Mouse (Mus musculus) forebrain, embryonic 12.5 days (tissue): Measurements from ENCODE around the gene Exosc2. TPM values are rescaled to one million over a fixed set of nuclear protein-coding genes. Genes with fewer than 3 reads are reported as not detected.
"Not testable (repeated sequence)": the region's sequence is repeated elsewhere in the genome, so short reads cannot be mapped to it uniquely, and the experiment has no call there.

Experiments used
- ATAC-seq: fragments of 200-750 bp; cut with Nextera tagmentation; 2 replicates; pipeline ENCODE4 v1.8.0; 2017; ENCODE audit warnings: moderate TSS enrichment; ENCODE audit not compliant: low FRiP score
- H3K27ac ChIP-seq: fragments of 300-500 bp; sonication (generic); 2 replicates; pipeline ENCODE4 v1.5.1; 2016; ENCODE audit warnings: mild to moderate bottlenecking
- H3K27me3 ChIP-seq: fragments of 300-500 bp; sonication (generic); 2 replicates; pipeline ENCODE4 v1.6.1; 2016; ENCODE audit warnings: mild to moderate bottlenecking
- H3K36me3 ChIP-seq: fragments of 300-500 bp; sonication (generic); replicated peaks from 2 replicates; pipeline ENCODE4 v1.6.1; 2016; ENCODE audit warnings: mild to moderate bottlenecking
- H3K4me1 ChIP-seq: fragments of 300-500 bp; sonication (generic); 2 replicates; pipeline ENCODE4 v1.6.1; 2016
- H3K4me2 ChIP-seq: fragments of 300-500 bp; sonication (generic); 2 replicates; pipeline ENCODE4 v1.6.1; 2016; ENCODE audit warnings: mild to moderate bottlenecking, moderate library complexity
- H3K4me3 ChIP-seq: fragments of 300-500 bp; sonication (generic); replicated peaks from 2 replicates; pipeline ENCODE4 v1.5.1; 2016; ENCODE audit warnings: mild to moderate bottlenecking
- H3K9ac ChIP-seq: fragments of 300-500 bp; sonication (generic); 2 replicates; pipeline ENCODE4 v1.6.1; 2016; ENCODE audit warnings: mild to moderate bottlenecking
- H3K9me3 ChIP-seq: fragments of 300-500 bp; sonication (generic); 2 replicates; pipeline ENCODE4 v1.6.1; 2016
- WGBS: fragments of 180-500 bp; shearing (Covaris S2); methylation state at CpG from one replicate; pipeline ENCODE4 v1.1.7; 2016; 5-methylcytosine and 5-hydroxymethylcytosine counted together
- polyA plus RNA-seq: library from polyadenylated mRNA; unstranded; fragments of >200 nt; fragmentation: Nextera tagmentation; extraction: Ambion mirVana; gene quantifications from 2 replicates; pipeline ENCODE4 v1.2.1, GENCODE M21; 2016

Exosc2 gene
- polyA plus RNA-seq, 1 experiment from 2014 or later: 60.7 TPM

- not testable (repeated sequence) for ATAC-seq, H3K27me3 ChIP-seq, H3K4me1 ChIP-seq, H3K4me2 ChIP-seq, H3K9me3 ChIP-seq, H3K9ac ChIP-seq, H3K4me3 ChIP-seq, H3K27ac ChIP-seq
- 84% methylated on average over 15 of the region's 15 CpGs for WGBS
- peaks cover 52% of the 10 kb centered on the region for H3K36me3 ChIP-seq
These were observed 10.7 kb downstream of the Exosc2 start for GRCm38 (mm10) chr2:31681051-31681707.

GRCm38 (mm10) chr2:31681731-31682235 is 11.3 kb downstream of the Exosc2 start:
- Histone ChIP-seq H3K27me3 (no peaks in the 10 kb centered on the region), H3K9ac (no peak overlapping the region), H3K27ac (no peak overlapping the region), H3K9me3 (no peaks in the 10 kb centered on the region), H3K4me2 (no peak overlapping the region), H3K36me3 (peaks cover 46% of the 10 kb centered on the region), H3K4me3 (no peak overlapping the region), H3K4me1 (no peaks in the 10 kb centered on the region)
- WGBS: 85% methylated on average over 6 of the region's 6 CpGs
- no peak for ATAC-seq

- H3K4me2 ChIP-seq: no peak overlapping the region
- H3K4me1 ChIP-seq: peaks cover 6% of the 10 kb centered on the region
- no peak for ATAC-seq
- no peak overlapping the region for H3K9ac ChIP-seq
- H3K36me3 ChIP-seq: peaks cover 27% of the 10 kb centered on the region
- H3K9me3 ChIP-seq: no peaks in the 10 kb centered on the region
- H3K27ac ChIP-seq: no peak overlapping the region
- H3K4me3 ChIP-seq: no peak overlapping the region
- no peaks in the 10 kb centered on the region for H3K27me3 ChIP-seq
- 35% methylated on average over 2 of the region's 2 CpGs for WGBS
These were observed 13.2 kb downstream of the Exosc2 start for GRCm38 (mm10) chr2:31683666-31684065.

GRCm38 (mm10) chr2:31688074-31688925 is 17.8 kb downstream of the Exosc2 start, which contains the start of gene Abl1:
Abl1 (plus strand) TSS chr2:31688376.
- Histone ChIP-seq H3K36me3 (0 out of 2 replicates have a peak, but pooled peaks cover 3% of the 10 kb centered on the region), H3K27ac (peak within 1 kb of the TSS; percentile 91), H3K9me3 (no peaks in the 10 kb centered on the region), H3K4me3 (peak within 1 kb of the TSS; percentile 87), H3K9ac (peak within 1 kb of the TSS; percentile 86), H3K4me2 (peak within 1 kb of the TSS; percentile 60), H3K4me1 (peaks cover 41% of the 10 kb centered on the region), H3K27me3 (no peaks in the 10 kb centered on the region)
- peak; percentile 100 for ATAC-seq
- WGBS: under 1% methylated on average over 60 of the region's 64 CpGs

- Histone ChIP-seq H3K4me2 (peak overlapping the region; percentile 60), H3K36me3 (0 out of 2 replicates have a peak, but pooled peaks cover 3% of the 10 kb centered on the region), H3K4me3 (peak overlapping the region; percentile 87), H3K9me3 (no peaks in the 10 kb centered on the region), H3K27me3 (no peaks in the 10 kb centered on the region), H3K9ac (peak overlapping the region; percentile 86), H3K4me1 (peaks cover 41% of the 10 kb centered on the region), H3K27ac (peak overlapping the region; percentile 91; the same call in 1 of the 2 replicates)
- ATAC-seq: no peak
- under 1% methylated on average over 12 of the region's 12 CpGs for WGBS
These were observed 18.5 kb downstream of the Exosc2 start for GRCm38 (mm10) chr2:31689045-31689444.

- H3K27ac ChIP-seq: no peak overlapping the region
- H3K4me2 ChIP-seq: peak overlapping the region; percentile 60
- 60% methylated on average over 3 of the region's 3 CpGs for WGBS
- no peak for ATAC-seq
- H3K27me3 ChIP-seq: no peaks in the 10 kb centered on the region
- peak overlapping the region; percentile 87 for H3K4me3 ChIP-seq
- H3K4me1 ChIP-seq: peaks cover 41% of the 10 kb centered on the region
- H3K9ac ChIP-seq: peak overlapping the region; percentile 86; the same call in 1 of the 2 replicates
- no peaks in the 10 kb centered on the region for H3K9me3 ChIP-seq
- peaks cover 7% of the 10 kb centered on the region; the same call in 1 of the 2 replicates for H3K36me3 ChIP-seq
These were observed 19.5 kb downstream of the Exosc2 start for GRCm38 (mm10) chr2:31690063-31690462.

GRCm38 (mm10) chr2:31698209-31698608 is 27.7 kb downstream of the Exosc2 start:
- Histone ChIP-seq H3K4me1 (peaks cover 9% of the 10 kb centered on the region), H3K9me3 (no peaks in the 10 kb centered on the region), H3K9ac (no peak overlapping the region), H3K36me3 (peaks cover 23% of the 10 kb centered on the region), H3K27ac (no peak overlapping the region), H3K4me2 (no peak overlapping the region), H3K4me3 (no peak overlapping the region), H3K27me3 (no peaks in the 10 kb centered on the region)
- no peak for ATAC-seq

- H3K9ac ChIP-seq: no peak overlapping the region
- 54% methylated on average over 7 of the region's 7 CpGs for WGBS
- H3K9me3 ChIP-seq: no peaks in the 10 kb centered on the region
- no peak overlapping the region for H3K4me2 ChIP-seq
- ATAC-seq: no peak
- H3K27me3 ChIP-seq: no peaks in the 10 kb centered on the region
- H3K36me3 ChIP-seq: peaks cover 16% of the 10 kb centered on the region
- peaks cover 11% of the 10 kb centered on the region; the same call in 1 of the 2 replicates for H3K4me1 ChIP-seq
- H3K4me3 ChIP-seq: no peak overlapping the region
- no peak overlapping the region for H3K27ac ChIP-seq
These were observed 30.3 kb downstream of the Exosc2 start for GRCm38 (mm10) chr2:31700545-31701446.

- Histone ChIP-seq H3K4me3 (no peak overlapping the region), H3K36me3 (peaks cover 8% of the 10 kb centered on the region), H3K4me1 (peaks cover 11% of the 10 kb centered on the region; the same call in 1 of the 2 replicates), H3K27me3 (no peaks in the 10 kb centered on the region), H3K9ac (no peak overlapping the region), H3K27ac (no peak overlapping the region), H3K9me3 (no peaks in the 10 kb centered on the region), H3K4me2 (no peak overlapping the region)
- ATAC-seq: no peak
These were observed 32.7 kb downstream of the Exosc2 start for GRCm38 (mm10) chr2:31703226-31703625.

GRCm38 (mm10) chr2:31705914-31706313 is 35.4 kb downstream of the Exosc2 start:
- peaks cover 5% of the 10 kb centered on the region; the same call in 1 of the 2 replicates for H3K4me1 ChIP-seq
- no peak overlapping the region for H3K4me2 ChIP-seq
- H3K9me3 ChIP-seq: no peaks in the 10 kb centered on the region
- no peak overlapping the region for H3K4me3 ChIP-seq
- H3K27me3 ChIP-seq: no peaks in the 10 kb centered on the region
- no peak for ATAC-seq
- no peak overlapping the region for H3K27ac ChIP-seq
- 0 out of 2 replicates have a peak, but pooled peaks cover 3% of the 10 kb centered on the region for H3K36me3 ChIP-seq
- H3K9ac ChIP-seq: no peak overlapping the region

- H3K9ac ChIP-seq: no peak overlapping the region
- H3K9me3 ChIP-seq: no peaks in the 10 kb centered on the region
- ATAC-seq: no peak
- H3K27me3 ChIP-seq: no peaks in the 10 kb centered on the region
- H3K4me1 ChIP-seq: 0 out of 2 replicates have a peak, but pooled peaks cover 2% of the 10 kb centered on the region
- H3K4me2 ChIP-seq: no peak overlapping the region
- 0 out of 2 replicates have a peak, but pooled peaks cover 3% of the 10 kb centered on the region for H3K36me3 ChIP-seq
- no peak overlapping the region for H3K27ac ChIP-seq
- H3K4me3 ChIP-seq: no peak overlapping the region
- WGBS: 76% methylated on average over 2 of the region's 2 CpGs
These were observed 36.0 kb downstream of the Exosc2 start for GRCm38 (mm10) chr2:31706531-31706930.
